Mouse (Mus musculus) intestine, embryonic 14.5 days (tissue): ENCODE measurements around the gene Zbtb22. TPM values are rescaled to one million over a fixed set of nuclear protein-coding genes. Genes with fewer than 3 reads are reported as not detected.
"Not testable (repeated sequence)": the region's sequence is repeated elsewhere in the genome, so short reads cannot be mapped to it uniquely, and the experiment has no call there.

Experiments used
- ATAC-seq: fragments of 200-750 bp; cut with Nextera tagmentation; replicated peaks from 2 replicates; pipeline ENCODE4 v1.8.0; 2017; ENCODE audit warnings: low read depth, moderate number of reproducible peaks, moderate TSS enrichment, moderate library complexity; ENCODE audit not compliant: low FRiP score, low TSS enrichment
- DNase-seq: peaks from one replicate; pipeline ENCODE4 v3.0.0-alpha.2; 2018; ENCODE audit warnings: low spot score
- H3K27ac ChIP-seq: fragments of 300-500 bp; sonication (generic); 2 replicates; pipeline ENCODE4 v1.5.1; 2014; ENCODE audit warnings: low read depth, mild to moderate bottlenecking, control low read depth
- H3K27me3 ChIP-seq: fragments of 300-500 bp; sonication (generic); replicated peaks from 2 replicates; pipeline ENCODE4 v1.6.1; 2014; ENCODE audit warnings: low read length, control low read depth; ENCODE audit not compliant: control insufficient read depth, insufficient read depth
- H3K36me3 ChIP-seq: fragments of 300-500 bp; sonication (generic); 2 replicates; pipeline ENCODE4 v1.6.1; 2014; ENCODE audit warnings: low read length, control low read depth; ENCODE audit not compliant: control insufficient read depth, insufficient read depth
- H3K4me1 ChIP-seq: fragments of 300-500 bp; sonication (generic); replicated peaks from 2 replicates; pipeline ENCODE4 v1.6.1; 2014; ENCODE audit warnings: low read length, control low read depth, mixed read lengths; ENCODE audit not compliant: control insufficient read depth, insufficient read depth
- H3K4me2 ChIP-seq: fragments of 300-500 bp; sonication (generic); 2 replicates; pipeline ENCODE4 v1.6.1; 2014; ENCODE audit warnings: low read length
- H3K4me3 ChIP-seq: fragments of 300-500 bp; sonication (generic); 2 replicates; pipeline ENCODE4 v1.5.1; 2014; ENCODE audit warnings: low read depth, low read length, control low read depth, mixed read lengths
- H3K9ac ChIP-seq: fragments of 300-500 bp; sonication (generic); 2 replicates; pipeline ENCODE4 v1.6.1; 2014; ENCODE audit warnings: mild to moderate bottlenecking, low read length
- H3K9me3 ChIP-seq: fragments of 300-500 bp; sonication (generic); 2 replicates; pipeline ENCODE4 v1.6.1; 2016; ENCODE audit warnings: low read length, control low read depth; ENCODE audit not compliant: control insufficient read depth
- WGBS: fragments of 180-500 bp; shearing (Covaris S2); extraction: QIAGEN DNeasy Blood & Tissue Kit; methylation state at CpG from one replicate; pipeline ENCODE4 v1.1.7; 2014; 5-methylcytosine and 5-hydroxymethylcytosine counted together
- polyA plus RNA-seq: library from polyadenylated mRNA; unstranded; fragments of >200 nt; fragmentation: Nextera tagmentation; extraction: Ambion mirVana; gene quantifications from 2 replicates; pipeline ENCODE4 v1.2.1, GENCODE M21; 2014

Zbtb22 gene
- 9.4 and 9.8 TPM in 2 replicates for polyA plus RNA-seq

DNA sequence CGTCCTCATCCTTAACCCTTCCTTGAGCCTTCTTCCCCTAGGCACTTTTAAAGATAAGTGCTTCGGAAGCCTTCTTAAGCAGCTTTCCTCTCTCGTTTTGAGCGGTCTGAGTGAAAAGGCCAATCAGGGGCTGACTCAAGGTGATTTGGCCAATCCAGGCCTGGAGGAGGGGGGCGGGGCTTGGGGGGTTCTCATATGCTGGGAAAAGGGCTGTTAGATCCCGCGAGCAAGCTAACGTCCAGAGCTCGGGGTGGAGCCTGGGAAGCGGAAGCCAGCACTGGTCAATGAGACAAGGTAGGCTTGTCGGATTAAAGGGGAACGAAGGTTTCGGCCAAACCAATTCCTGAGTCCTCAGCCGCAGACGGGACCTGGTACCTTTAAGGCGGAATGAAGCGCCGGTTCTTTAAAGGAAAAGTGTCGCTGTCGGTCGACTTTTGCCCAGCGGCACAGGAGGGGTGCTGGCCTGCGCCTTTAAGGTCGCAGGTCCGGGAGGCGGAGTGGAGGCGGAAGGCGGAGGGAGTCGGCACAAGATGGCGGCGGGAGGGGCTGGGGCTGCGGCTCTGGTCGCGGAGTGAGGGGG is at the start of gene Zbtb22, which contains the start of gene Tapbp:
TSS of gene Zbtb22 (plus strand) at position 234 of the 580 bp plus-strand sequence.
TSS of gene Tapbp (plus strand) at position 229 of the 580 bp plus-strand sequence.
- DNase-seq (peak; percentile 94), ATAC-seq (peak; percentile 87)
- H3K9me3 ChIP-seq: no peaks in the 10 kb centered on the region
- H3K36me3 ChIP-seq: peaks cover 53% of the 10 kb centered on the region
- H3K27ac ChIP-seq: peak within 1 kb of the TSS; percentile 78
- no peaks in the 10 kb centered on the region for H3K27me3 ChIP-seq
- H3K4me2 ChIP-seq: peak within 1 kb of the TSS; percentile 71
- under 1% methylated on average over 31 of the region's 34 CpGs for WGBS
- peaks cover 24% of the 10 kb centered on the region for H3K4me1 ChIP-seq
- H3K4me3 ChIP-seq: peak within 1 kb of the TSS; percentile 52
- peak within 1 kb of the TSS; percentile 55 for H3K9ac ChIP-seq

DNA sequence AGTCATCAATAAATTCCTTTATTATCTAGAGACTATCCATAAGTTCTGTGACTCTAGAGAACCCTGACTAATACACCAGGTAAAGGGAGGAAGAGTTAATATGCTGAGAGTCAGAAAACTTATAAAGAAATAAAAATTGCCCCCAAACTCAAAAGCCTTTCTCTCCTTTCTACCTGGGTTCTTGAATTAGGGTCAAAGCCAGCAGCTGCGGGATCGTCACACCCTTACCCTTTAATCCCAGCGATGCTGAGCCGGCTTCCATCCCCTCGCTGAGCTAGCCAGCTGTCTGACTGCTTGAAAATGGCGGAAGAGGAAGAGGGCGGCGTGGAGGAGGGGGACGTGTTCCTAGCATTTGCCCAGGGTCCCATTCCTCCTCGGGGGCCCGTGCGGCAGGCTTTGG is 42.2 kb upstream of the Zbtb22 start, which contains the start of gene Gm7029:
TSS of gene Gm7029 (plus strand) at position 301 of the 400 bp plus-strand sequence.
- ATAC-seq, H3K4me2 ChIP-seq, H3K27ac ChIP-seq, H3K27me3 ChIP-seq, H3K4me3 ChIP-seq, H3K4me1 ChIP-seq, H3K9ac ChIP-seq, DNase-seq, H3K9me3 ChIP-seq: not testable (repeated sequence)
- WGBS: 79% methylated on average over 3 of the region's 12 CpGs
- peaks cover 18% of the 10 kb centered on the region for H3K36me3 ChIP-seq

DNA sequence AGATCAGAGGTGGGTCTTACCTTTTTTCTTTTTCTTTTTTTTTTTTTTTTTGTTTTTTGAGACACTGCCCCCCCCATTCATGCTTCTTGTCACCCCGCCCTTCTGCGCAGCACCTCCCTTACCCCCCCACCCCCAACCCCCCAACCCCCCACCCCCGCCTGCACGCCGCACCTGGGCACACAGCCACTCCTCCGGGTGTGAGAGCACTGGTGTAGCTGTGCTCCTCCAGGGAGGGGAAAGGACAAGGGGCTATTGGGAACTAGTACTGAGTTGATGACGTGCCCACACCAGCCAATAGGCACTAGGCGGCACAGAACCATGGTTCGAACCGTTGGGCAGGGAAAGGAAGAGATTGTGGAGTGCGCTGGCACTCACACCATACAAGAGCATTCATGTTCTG is 41.3 kb upstream of the Zbtb22 start:
- DNase-seq: no peak
- Histone ChIP-seq H3K4me3 (no peak overlapping the region), H3K4me1 (no peaks in the 10 kb centered on the region), H3K9me3 (no peaks in the 10 kb centered on the region), H3K36me3 (peaks cover 22% of the 10 kb centered on the region), H3K9ac (no peak overlapping the region), H3K4me2 (no peak overlapping the region), H3K27me3 (no peaks in the 10 kb centered on the region), H3K27ac (no peak overlapping the region)
- 86% methylated on average over 11 of the region's 11 CpGs for whole genome bisulfite sequencing
- no peak for ATAC-seq

DNA sequence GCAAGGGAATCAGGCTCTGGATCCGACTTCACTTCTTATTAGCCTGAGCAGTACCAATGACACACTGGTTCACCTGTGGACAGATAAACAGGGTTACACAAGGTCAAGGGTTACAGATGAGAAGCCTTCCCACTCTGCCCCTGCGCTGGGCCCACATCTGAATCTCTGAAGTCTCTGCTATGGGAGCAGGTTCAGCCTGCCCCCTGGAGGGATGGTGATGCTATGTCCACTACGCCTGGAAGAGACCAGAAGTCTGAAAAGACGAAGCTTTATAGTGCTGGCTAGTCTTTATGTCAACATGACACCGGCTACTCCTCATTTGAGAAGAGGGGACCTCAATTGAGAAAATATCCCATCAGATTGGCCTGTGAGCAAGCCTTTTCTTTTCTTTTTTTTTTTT is 39.9 kb upstream of the Zbtb22 start:
- H3K36me3 ChIP-seq: peaks cover 28% of the 10 kb centered on the region
- ATAC-seq, H3K27ac ChIP-seq, H3K4me1 ChIP-seq, H3K4me2 ChIP-seq, H3K9me3 ChIP-seq, DNase-seq, H3K4me3 ChIP-seq, H3K27me3 ChIP-seq, H3K9ac ChIP-seq: not testable (repeated sequence)
- WGBS: 79% methylated on average over 5 of the region's 5 CpGs

DNA sequence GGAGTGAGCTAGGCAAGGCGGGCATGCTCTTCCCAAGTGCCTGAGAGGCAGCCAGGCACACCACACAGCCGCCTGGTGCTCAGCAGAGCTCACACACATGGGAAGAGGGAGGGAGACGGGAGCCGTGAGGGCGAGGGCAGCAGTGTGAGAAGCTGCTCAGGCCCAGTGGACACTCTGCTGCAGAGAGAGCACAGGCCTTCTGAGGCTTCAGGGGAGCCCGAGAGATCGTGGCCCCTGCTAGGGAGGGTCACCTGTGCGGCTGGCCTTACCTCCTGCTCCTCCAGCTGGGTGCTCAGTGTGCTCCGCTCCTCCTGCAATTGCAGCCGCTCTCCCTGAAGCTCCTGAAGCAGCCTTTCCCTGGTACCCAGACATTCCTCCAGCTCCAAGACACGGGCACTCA is 31.4 kb upstream of the Zbtb22 start:
- DNase-seq, ATAC-seq, H3K9ac ChIP-seq, H3K27me3 ChIP-seq, H3K27ac ChIP-seq, H3K4me2 ChIP-seq, H3K4me3 ChIP-seq, H3K4me1 ChIP-seq, H3K9me3 ChIP-seq: not testable (repeated sequence)
- WGBS: 93% methylated on average over 10 of the region's 11 CpGs
- H3K36me3 ChIP-seq: peaks cover 36% of the 10 kb centered on the region

DNA sequence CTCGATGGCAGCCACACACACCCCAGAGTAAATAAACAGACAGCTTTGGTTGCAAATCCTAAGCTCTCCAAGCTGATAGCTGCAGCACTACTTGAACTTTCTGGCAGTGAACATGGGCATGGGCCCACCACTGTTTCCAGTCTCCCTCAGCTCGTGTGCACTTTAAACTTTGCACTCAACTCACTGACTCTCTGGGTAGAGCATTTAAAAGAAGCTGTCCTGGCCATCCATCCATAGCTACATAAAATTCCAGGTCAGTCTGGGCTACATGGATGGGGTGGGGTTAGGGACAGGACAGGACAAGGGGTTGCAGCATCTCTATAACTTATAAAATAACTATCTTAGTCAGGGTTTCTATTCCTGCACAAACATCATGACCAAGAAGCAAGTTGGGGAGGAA is 27.9 kb upstream of the Zbtb22 start:
- not testable (repeated sequence) for ATAC-seq, H3K27ac ChIP-seq, H3K9me3 ChIP-seq, H3K4me1 ChIP-seq, H3K4me3 ChIP-seq, H3K27me3 ChIP-seq, H3K4me2 ChIP-seq, DNase-seq, H3K9ac ChIP-seq
- H3K36me3 ChIP-seq: peaks cover 14% of the 10 kb centered on the region
- 37% methylated on average over 2 of the region's 2 CpGs for WGBS

DNA sequence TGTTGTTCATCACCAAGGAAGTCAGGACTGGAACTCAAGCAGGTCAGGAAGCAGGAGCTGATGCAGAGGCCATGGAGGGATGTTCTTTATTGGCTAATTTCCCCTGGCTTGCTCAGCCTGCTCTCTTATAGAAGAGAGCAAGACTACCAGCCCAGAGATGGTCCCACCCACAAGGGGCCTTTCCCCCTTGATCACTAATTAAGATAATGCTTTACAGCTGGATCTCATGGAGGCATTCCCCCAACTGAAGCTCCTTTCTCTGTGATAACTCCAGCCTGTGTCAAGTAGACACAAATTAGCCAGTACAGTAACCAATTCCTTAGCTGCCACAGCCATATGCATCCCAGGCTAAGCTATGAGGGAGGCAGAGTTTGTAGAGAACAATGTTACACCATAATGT is 27.5 kb upstream of the Zbtb22 start:
- not testable (repeated sequence) for H3K4me3 ChIP-seq, H3K27ac ChIP-seq, H3K9me3 ChIP-seq, H3K27me3 ChIP-seq, H3K4me1 ChIP-seq, H3K4me2 ChIP-seq, DNase-seq, H3K9ac ChIP-seq, ATAC-seq
- peaks cover 12% of the 10 kb centered on the region for H3K36me3 ChIP-seq

DNA sequence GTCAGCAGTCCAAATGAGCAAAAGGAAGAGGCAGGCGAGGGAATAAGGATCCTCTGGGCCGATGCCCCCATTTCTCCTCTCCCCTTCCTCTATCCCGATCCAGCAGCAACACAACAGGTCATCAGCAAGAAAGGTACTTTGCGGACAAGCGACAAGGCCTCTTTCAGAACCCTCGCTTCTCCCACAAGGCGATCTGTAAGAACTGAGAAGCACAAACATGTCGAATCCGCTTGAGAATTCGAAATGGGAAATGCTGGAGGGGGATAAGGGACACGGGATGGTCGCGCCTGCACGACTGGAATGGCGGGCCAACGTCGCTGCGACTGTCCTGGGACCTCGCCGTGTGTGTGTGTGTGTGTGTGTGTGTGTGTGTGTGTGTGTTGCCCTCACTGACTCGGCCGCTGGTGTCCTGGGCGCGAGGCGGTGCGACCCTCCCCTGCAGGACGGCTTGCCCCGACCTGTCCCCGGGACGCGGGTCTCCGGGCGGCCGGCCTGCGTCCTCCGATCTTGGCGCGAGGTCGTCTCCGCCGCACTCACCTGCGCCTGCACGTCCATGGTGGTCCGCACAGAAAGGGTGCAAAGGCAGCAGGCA is 25.7 kb upstream of the Zbtb22 start:
- H3K27me3 ChIP-seq, H3K4me1 ChIP-seq, H3K9me3 ChIP-seq, ATAC-seq: not testable (repeated sequence)
- peak overlapping the region; percentile 52 for H3K4me3 ChIP-seq
- peak overlapping the region; percentile 58 for H3K9ac ChIP-seq
- peaks cover 12% of the 10 kb centered on the region for H3K36me3 ChIP-seq
- peak overlapping the region; percentile 47; the same call in 1 of the 2 replicates for H3K27ac ChIP-seq
- under 1% methylated on average over 44 of the region's 44 CpGs for WGBS
- DNase-seq: peak; percentile 55
- H3K4me2 ChIP-seq: peak overlapping the region; percentile 56
